Mouse (Mus musculus) thymus, postnatal 25 days (tissue): ENCODE measurements around the gene Selenov.
A peak's percentile ranks its signal among the peaks of the same experiment; 100 is the strongest.

Experiments
- DNase-seq: peaks from one replicate; pipeline ENCODE4 v3.0.0; 2022

Gene Selenov

DNA sequence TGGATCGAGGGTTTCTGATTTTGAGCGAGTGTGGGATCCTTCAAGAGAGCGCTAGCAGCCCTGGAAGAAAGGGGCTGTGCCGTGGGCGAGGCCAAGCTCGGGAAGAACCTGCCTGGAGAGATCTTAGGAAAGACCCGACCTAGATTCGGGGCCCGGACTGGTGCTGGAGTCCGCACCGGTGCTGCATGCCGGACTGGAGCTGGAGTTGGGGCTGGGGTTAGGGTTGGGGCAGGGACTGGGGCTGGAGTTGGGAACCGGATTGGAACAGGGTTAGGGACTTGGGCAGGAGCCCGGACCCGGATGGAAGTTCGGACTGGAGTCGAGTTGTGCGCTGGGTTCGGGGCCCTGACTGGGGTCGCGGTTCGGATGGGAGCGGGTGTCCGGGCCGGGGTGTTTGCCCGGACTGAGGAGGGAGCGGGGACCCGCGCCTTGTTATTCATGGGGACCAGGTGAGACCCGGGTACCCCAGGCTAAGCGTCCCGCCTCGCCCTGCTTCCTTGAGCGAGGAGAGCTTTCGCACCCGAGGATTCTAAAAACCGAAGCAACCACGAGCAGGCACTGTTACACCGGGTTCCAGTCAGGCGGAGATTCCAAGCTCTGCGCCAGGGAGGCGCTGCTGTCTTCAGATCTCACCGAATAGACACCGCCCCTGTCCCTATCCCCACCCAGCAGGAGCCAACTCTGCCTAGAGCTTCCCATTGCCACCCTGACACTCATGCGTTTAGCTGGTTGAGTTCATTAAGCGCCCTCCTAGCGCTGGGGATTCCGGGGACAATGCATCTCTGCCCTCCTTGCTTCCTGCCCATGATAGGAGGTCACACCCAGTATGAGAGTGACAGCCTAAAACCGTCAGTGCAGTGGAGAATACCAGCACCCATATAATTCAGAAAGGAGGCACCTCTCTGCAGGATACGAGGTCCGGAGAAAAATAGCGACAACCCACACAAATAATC lies at the start of gene Selenov:
TSS of gene Selenov (minus strand) at position 549 of the 953 bp plus-strand sequence.
- DNase-seq = no peak

DNA sequence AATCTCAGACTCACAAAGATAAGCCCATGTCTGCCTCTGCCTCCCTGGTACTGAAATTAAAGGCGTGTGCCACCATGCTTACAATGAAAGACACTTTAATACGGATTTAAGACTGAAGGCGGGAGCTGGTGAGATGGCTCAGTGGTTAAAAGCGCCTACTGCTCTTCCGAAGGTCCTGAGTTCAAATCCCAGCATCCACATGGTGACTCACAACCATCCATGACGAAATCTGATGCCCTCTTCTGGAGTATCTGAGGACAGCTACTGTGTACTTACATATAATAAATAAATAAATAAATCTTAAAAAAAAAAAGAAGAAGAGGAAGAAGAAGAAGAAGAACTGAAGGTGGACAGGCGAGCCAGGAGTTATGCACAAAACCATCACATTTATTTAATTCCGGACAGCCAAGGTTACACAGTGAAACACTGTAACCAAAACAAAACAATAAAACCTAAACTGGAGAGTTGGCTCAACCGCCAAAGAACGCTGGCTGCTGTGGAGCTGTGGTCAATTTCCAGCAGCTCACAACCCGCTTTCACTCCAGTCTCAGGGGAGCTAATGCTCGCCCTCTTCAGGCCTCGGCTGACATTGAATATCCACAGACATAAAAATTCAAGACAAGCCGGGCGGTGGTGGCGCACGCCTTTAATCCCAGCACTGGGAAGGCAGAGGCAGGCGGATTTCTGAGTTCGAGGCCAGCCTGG lies 48.4 kb upstream of the Selenov start:
- DNase-seq = peak; percentile 60

DNA sequence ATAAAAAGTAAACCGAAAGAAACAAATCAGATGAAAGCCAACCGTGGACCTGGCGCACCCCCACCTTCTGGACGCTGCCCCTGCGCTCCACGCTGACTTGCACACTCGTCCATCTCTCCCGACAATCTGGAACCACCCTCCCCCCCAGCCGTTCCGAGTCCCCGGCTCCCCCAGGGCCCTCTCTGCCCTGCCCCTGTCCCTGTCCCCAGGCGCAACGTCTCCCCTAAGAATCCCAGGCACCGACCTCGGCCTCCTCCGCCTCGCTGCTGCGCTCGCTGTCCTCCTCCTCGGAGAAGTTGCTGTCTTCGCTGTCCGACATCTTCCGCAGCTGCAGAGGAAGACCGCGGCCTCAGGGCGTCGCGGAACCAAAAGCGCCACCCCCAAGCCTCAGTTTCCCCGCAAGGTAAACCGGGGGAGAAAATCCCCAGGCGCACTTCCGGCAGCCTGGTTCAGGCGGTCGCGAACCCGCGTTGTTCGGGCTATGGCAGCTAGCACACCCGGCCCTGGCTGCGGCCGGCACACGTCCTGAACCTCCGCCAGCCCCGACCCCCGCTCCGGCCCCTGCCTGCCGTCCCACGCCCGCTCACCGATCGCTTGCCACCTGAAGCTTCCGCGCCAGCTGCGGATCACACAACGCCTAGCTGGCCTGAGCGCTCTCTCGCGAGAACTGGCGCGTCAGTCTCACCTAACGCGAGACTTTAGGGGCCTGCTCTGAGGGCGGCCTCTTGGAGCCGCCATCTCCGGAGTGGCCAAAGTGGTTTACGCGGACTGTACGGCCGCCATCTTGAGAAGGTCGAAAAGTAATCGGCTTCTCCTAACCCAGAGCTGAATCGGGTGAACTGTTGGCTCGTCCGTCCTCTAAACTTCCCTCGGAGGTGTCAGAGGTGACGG lies 47.4 kb upstream of the Selenov start, which contains the start of gene Supt5:
TSS of gene Supt5 (minus strand) at position 639 of the 891 bp plus-strand sequence.
- DNase-seq = peak; percentile 98

DNA sequence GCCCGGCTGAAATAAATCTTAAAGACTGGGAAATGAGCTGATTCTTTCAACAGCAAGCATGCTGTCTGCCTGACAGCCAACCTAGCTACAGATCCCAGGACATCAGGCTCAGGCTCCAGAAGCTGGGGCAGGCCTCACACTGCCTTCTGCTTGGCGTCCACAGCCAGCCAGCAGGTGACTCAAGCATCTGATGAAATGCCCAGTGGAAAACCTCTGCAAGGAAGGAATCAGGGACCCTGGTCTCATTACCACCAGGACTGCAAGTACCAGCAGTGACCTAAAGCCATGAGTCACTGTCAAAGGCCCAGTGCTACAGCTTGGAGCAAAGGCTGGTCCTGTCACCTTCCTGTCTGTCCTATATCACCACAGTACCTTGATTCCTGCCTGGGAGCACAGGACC lies 44.5 kb upstream of the Selenov start:
- no peak for DNase-seq

DNA sequence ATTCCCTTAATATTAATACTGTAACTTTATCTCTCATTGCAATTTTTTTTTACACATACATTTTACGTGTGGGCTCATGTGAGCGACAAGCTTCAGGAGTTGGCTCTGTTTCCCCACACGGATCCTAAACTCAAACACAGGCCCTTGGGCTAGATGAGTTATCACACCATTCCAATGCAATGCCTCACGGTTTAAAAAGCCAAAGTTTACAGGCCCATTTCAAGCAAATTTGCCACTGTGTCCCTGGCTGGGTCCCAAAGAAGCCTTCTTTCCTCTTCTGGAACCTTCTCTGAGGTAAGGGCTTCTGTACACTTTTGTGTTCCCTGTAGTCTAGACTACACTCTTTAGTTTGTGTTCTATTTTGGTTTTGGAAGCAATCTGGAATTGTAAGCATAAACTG lies 43.5 kb upstream of the Selenov start:
- no peak for DNase-seq

DNA sequence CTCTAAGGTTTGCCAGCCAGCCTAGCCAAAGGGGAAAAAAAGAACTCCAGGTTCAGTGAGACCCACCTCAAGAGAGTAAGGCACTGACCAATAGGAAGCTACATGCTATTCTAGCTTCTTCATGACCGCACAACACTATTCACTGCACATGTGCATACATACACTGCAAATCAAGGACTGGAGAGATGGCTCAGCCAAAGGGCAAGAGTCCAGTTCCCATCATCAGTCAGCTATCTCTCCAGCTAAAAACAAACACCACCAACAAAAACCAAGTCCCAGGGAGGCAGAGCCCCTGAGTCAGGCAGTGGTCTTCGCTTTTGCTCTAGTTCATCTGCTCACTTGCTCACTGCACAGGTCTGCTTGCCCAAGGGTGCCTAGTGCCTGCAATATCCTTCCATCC lies 37.3 kb upstream of the Selenov start:
- no peak for DNase-seq

DNA sequence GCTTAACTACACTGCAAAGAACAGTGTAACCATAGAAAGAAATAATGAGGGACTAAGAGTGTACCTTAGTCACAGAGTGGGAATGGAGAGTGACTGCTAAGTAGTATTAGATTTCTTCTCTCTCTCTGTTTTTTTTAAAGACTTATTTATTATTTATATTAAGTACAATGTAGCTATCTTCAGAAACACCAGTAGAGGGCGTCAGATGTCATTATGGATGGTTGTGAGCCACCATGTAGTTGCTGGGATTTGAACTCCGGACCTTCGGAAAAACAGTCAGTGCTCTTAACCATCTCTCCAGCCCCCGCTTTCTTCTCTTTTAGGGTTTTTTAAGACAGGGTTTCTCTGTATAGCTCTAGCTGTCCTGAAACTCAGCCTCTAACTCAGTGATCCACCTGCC lies 35.5 kb upstream of the Selenov start:
- no peak for DNase-seq

DNA sequence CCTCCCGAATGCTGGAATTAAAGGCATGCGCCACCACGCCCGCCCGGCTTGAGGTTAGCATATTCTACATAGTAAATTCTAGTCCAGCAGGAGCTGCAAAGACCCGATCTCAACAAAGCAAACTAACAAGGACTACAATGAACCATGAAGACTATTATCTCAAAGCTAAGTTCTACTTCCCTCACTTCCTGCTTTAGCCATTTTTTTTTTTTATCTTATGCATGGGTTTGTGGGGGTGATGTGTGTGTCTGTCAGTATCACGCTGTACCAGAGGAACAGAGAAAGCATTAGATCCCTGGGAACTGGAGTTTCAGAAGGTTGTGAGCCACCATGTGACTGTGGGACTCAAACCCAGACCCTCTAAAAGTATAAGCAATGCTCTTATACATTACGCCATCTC lies 34.3 kb upstream of the Selenov start:
- no peak for DNase-seq

DNA sequence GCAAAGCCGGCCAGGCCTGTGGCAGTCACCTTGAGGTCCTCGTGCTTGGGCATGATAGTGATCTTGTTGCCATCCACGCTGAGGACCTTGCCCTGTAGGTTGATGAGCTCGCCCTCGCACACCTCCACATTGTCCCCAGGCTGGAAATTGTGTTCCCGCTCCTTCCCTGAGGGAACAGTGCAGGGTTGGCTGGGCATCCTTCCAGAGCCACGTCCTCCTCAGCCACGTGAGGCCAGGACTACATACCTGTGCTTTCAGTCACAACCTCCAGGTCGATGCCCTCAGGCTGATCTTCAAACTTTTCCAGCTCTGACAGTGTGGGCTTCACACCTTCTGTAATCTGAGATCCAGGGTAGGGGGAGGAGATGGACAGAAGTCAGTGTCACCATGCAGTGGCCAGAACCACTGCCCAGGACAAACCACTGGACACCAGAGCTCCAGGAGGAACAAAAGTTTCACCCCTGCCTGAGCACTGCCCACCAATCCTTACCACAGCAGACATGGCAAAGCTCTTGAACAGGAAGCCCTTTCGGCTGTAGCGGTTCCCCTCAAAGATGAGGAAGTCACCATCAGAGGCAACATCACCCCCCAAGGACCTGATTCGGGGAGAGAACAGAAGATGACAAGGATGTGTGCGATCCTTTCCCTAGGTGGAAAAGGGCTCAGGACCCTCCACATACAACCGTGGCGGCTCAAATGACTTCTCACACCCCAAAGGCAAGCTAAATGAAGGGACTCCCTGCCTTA lies 31.2 kb upstream of the Selenov start:
- no peak for DNase-seq

DNA sequence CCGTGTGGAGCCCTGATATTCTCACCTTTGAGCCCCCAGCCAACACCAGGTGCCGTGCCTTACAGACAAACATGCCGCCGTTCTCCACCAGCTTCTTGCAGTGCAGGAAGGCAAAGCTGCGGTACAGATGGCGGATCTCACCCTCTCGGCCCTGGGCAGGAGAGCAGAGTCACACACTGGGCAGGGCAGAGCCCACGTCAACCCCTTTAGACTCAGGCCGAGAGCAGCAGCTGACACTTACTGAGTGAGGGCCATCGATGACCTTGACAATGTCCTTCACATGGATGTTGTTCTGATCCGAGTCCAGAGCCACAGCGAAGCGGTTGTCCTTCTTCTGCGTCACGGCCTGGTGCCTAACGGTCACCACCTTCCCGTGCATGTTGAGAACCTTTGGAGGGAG lies 27.7 kb upstream of the Selenov start:
- DNase-seq = no peak

DNA sequence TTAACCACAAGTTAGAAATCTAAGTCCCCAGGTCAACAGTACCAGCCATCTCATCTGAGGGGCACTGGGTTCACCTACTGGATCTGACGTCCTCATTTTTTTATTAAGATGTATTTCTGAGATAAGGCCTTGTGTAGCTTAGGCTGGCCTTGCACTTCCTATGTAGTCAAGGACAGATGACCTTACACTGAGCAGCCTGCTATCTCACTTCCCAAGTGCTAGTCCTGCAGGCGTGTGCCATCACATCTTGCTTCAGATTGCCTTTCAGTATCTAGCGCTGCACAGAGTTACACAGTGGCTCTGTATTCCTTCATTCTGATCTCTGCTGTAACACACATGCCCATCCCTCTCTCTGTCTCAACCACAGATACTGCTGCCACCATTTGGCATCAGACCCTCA lies 27.1 kb upstream of the Selenov start:
- DNase-seq = no peak

DNA sequence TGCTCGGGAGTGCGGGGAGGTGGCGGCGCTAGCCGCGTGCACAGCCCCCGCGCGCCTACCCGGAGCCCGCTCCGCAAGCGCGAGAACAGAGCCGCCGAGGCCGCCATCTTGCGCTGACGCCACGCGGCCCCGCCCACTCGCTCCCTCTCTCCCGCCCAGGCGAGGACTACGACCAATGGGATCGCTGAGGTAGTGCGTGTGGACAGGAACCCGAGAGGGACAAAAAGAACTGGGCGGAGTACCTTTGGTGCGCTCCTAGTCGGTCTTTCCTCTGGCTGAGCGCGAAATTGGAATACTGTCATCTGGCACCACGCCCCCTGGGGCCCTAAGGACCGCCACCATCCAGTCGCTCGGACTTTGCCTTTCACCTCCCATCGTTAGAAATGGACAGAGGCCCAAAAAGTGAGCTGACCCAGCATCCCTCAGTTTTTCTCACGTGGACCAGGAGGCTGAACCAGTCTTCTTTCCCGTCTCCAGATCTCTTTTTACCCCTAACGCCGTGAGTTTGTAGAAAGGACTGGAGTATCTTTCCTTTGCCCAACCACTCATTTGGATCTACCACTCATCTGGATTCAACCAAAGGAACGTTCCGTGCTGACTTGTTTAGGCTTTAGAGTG lies 21.0 kb upstream of the Selenov start, which contains the start of gene Timm50:
TSS of gene Timm50 (minus strand) at position 147 of the 618 bp plus-strand sequence.
- DNase-seq = peak; percentile 96

DNA sequence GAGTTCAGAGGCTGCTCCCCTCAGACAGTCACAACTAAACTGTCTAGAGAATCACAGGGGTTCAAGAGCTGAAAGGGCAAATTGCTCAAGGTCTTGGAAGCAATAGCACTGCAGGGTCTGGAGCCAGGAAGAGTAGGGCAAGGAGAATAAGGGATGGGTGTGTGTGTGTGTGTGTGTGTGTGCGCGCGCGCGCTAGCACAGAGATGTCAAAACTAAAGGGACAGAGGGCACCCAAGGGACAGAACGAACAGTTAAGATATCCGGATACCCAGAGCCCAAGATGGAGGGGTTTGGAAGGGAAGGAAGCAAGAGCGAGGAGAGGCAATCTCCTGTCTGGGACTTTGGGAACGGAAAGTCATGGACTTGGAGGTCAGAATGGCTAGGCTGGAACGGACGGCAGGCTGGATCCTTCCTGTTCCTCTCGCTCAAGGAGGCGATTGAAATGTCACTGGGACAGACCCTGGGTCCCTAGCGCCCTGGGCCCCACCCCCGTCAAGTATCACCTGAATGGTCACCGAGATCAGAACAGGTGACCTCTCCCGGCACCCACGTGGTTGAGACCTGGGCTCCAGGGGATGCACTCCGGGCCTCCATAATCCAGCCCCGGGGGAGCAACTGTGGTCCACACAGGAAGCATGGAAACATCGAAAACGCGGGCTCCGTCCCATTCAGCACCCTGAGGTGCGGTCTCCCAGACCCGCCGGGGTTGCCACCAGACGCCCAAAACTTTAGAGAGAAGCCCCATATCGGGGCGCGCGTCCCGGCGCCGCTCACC lies 20.4 kb upstream of the Selenov start:
- no peak for DNase-seq

DNA sequence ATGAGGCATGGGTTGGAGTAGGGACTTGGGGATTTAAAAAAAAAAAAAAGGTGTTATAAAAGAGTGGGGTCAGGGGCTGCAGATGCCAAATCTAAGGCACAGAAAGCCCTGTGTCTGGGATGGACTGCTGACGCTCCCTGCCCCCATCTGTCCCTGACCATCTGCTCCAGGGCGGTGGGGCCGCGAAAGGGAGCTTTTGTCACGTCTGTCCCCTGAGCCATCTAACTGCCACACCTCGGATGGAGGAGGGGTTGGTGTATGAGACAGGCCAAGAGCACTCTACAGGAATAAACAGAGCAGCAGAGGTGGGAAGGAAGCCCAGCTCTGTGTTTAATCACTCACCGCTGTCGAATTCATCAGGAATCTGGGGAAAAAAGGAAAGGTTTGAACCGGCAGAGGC lies 18.8 kb upstream of the Selenov start:
- no peak for DNase-seq

DNA sequence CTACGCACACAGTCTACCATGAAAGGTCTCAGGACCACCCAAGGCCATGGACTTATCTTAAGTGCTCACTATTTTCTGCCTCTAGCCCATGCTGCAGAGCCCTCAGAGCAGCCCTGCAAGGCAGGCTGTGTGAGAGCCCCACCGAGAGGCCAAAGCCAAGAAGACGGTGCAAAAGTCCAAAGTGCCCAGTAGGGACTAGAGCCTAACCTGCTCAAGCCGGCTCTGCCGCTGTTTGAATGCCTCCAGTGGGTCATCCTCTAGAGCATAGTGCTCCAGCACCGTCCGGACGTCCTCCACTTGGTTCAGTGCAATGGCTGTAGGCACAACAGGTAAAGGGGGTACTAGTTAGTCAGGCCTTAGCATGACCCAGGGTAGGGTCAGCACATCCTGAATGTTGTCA lies 15.2 kb upstream of the Selenov start:
- no peak for DNase-seq

DNA sequence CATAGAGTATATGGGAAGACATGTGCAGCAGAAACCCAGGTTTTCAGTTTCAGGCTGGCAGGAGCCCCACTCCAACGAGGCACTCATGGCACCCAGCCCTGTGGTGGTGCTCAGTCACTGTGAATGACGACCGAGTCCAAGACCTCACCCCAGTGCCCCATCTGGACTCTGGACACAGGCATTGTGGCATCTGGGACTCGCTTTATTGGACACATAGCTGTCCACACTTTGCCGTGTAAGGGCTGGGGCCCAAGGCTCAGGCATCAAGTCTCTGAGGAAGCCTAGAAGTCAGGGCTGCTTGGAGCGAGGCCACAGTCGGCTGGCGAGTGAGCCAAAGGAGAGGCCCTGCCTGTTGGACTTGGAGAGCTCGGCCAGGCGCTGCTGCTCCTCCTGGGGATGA lies 14.7 kb upstream of the Selenov start:
- no peak for DNase-seq

DNA sequence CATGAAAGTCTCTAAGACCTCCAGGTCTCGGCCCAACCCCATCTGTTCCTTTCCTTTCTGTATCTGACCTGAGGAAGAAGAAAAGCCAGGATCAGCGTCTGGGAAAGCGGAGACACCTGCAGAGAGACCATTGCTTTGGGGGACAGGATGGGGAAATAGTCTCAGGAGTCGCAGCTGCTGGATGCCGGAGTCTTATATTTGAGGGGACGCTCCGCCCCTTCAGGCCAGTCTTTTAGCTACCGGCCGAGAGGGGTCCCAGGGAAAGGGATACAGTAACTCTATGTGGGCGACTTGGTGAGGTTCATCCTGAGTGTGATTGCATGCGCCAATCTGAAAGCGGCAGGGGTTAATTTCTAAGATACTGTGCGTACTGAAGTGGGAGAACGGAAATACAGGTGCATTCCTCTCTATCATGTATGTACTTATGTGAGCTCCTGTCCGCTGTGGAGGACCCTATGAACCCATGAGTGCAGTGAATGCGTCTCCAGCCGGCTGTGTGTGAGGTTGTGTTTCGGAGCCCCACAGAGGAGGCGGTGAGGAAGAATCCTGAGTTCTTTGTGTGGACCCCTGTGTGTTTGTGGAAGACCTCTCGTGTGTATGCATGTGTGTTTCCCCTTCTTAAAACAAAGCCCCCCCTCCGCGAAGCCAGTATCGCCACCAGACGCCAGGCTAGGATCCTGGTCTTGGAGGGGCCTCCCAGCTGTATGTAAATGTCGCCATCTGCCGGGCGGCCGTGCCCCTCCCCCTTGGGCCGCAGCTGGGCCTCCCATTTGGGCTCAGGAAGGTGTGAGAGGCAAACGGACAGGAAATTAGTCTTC lies 10.8 kb upstream of the Selenov start, which contains the start of gene Dll3:
TSS of gene Dll3 (minus strand) at position 623 of the 818 bp plus-strand sequence.
- peak; percentile 65 for DNase-seq

DNA sequence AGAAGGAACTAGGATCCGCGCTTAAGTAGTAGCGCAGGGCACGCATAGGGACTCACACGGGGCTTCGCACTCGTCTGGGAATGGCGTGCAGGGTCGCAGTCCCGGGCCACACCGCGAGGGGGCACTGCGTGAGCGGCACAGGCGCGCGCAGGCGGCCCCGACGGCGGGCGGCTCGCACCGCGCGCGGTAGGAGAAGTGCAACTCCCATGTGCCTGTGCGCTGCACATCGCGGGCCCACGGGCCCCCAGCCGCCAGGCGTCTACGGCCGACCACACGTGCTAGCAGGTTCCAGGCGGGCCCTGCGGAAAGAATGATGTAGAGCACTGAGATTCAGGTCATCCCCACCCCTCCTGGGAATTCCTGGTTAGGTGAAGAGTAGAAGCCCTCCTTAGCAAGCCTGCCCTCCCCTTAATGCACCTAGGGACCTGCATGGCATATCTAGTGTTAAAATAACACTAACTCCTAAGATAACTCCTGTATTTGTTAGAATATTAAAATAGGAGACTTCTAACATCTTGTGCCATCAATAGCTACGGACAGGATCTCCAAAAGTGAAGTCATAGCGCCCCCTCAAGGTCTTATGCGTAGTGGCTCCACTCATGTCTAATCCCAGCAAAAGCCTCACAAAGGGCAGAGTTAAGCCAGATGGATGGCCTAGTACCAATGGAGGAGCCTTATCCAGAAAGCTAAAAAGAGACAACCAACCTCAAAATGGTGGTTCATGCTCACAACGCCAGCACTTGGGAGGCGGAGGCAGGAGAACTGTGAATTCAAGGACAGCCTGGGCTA lies 8.0 kb upstream of the Selenov start:
- peak; percentile 30 for DNase-seq

DNA sequence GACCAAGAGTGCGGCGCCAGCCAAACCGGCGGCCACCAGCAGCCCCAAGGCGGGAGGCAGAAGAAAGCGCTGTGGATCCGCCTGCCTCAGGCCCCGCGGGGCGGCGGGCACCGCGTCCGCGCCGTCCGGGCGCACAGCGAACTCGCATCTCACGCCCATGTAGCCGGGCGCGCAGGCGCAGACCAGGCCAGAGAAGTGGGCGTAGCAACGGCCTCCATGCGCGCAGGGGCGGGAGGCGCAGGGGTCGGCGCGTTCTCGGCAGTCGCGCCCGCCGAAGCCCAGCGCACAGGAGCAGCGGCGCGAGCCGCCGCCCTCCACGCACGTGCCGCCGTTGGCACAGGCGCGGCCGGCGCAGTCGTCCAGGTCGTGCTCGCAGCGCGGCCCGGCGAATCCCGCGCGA lies 3.5 kb upstream of the Selenov start:
- peak; percentile 19 for DNase-seq
